Mouse (Mus musculus): Measurements from ENCODE around the gene Sgip1.

The Sgip1 gene

DNA sequence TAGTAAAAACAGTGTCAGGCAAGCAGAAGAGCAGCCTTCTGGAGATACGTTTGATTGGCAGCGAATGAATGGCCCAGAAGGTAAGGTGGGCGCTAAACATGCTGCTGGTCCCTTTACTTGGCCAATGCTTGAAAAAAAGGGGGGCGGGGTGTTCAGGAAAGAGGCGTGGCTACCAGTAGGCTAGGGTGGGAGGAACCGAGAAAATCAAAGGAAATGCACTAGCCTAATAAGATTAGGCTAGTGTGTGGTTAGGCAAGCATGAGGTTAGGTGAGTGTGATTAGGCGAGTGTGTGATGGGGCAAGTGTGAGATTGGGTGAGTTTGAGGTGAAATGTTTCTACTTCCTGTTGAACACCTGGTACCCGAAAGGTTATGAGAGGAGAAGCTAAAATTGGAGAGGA is at the start of gene Sgip1:
TSS of gene Sgip1 (plus strand) at position 11 of the 400 bp plus-strand sequence.
- DNase-seq, result no peak

DNA sequence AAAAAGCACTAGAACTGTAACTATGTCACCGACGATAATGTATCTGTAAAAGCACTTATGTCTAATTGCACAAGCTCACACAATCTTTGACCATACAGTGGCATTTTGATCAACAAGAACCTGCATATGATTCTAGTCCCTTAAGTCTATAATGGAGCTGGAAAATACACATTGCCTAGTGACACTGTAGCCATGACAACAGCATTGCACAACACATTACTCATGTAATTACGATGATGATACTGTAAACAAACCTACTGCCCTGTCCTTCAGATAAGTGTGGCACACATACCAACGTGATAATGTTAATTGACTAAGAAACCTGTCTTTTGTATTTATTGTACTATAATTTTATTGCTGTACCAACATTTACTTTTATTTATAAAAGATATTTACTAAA is 49.7 kb upstream of the Sgip1 start:
- DNase-seq, result no peak

DNA sequence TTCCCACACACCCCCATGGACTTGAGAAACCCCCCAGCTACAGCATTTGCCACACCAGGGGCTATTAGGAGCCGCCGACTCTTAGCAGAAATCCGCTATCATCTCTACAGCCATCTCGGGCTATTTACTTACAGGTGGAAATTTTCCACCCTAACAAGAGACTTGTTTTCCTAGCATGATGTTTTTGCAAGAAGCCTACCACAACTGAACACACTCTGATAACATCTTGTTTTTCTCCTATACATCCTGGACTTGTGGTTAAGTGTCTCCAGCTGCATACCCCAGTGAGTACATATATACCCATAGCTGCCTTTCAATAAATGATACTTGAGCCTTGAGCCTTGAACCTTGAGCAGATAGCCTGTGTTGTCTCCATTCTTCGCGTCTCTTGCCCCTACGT is 43.1 kb upstream of the Sgip1 start:
- DNase-seq, result no peak

DNA sequence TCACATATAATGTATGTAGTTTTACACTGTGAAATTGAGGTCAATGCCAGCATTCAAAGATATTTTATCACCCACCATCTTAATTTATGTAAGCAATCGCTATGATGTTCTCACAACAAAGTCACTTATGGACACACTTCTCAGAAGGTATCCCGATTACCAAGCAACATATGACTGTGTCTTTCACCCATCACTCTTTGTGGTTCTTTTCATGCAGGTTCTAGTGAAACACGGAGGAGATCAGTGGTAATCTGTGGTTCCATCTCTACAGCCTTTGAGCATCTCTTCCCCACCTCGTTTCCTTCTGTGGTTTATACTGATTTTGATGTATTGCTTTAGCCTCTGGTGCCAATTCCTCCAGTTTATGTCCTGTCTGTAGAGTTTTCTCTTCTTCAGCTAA is 29.4 kb upstream of the Sgip1 start:
- no peak for DNase-seq

DNA sequence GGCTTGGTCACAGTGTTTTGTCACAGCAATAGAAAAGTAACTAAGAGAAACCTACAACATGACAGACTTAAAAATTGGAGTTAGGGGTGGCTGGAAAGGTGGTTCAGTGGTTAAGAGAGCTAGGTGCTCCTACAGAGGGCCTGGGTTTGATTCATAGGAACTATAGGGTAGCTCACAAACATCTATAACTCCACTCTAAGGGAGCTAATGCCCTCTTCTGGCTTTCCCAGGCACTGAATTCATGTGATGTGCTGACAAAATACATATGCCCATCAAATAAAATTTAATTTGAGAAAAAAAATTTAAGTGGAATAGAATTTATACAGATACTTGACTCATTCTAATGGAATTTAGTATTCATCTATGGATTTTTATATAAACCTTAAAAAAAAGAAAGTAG is 25.6 kb upstream of the Sgip1 start:
- no peak for DNase-seq

DNA sequence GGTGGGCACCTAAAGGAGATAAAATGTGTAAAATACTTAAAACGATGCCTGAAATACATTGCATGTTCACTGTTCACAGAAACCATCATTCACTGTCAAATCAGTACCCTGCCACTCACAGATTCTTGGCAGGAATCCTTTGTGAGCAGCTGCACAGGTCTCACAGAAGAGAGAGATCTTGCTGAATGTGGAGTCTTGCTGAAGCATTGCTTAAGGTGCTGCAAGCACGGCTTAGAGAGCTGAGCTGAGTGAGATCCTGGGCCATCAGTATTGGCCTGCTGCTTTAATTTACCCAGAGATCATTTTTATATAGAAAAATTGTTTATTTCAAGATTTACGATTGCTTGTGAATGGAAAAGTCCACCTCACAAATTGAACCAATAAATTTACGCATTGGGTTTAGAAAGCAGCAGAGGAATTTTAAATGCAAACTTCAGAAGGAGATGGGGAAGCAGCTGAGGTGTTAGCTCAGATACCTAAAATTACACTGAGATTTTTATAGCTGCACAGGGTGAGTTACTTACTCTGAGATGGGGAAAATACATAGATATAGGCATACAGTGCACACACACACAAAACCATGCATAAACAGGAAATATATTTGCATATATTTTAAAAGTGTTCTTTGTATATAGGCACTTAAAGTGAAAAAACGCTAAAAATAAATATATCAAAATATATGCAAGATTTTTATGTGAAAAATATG is 23.8 kb upstream of the Sgip1 start:
- DNase-seq, result no peak

DNA sequence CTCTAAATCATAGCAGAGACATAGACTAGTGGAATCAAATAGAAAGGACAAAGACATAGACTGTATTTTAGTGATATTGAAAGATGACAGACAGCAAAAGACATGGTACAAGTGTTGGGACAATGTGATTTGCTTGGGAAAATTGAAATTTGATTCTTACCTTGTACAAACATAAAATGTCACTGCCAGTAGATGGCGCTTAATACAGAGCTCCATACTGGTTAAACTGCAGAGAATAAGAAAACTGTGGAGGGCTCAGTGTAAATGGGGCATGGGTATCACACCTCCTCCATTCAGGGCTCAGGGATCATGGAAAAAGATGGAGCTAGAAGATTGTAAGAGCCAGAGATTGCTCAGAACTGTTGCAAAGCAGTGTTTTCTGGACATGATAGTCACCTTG is 21.6 kb upstream of the Sgip1 start:
- no peak for DNase-seq

DNA sequence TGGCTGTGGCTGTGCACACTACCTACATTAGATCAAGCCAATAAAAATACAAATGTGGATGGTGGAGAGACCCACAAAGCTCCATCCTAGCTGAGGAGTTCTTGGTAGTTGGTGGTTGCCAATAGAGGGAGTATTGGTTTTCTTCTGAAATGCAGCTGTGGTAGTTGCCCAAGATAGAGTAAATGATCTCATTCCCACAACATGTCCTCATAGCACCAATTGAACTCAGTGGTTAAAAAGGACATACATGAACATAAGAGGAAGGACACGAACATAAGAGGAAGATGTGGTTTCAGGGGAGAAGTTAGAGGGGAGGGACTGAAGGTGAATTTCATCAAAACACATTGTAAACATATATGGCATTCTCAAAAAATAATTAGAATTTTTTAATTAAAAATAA is 21.1 kb upstream of the Sgip1 start:
- DNase-seq, result no peak

DNA sequence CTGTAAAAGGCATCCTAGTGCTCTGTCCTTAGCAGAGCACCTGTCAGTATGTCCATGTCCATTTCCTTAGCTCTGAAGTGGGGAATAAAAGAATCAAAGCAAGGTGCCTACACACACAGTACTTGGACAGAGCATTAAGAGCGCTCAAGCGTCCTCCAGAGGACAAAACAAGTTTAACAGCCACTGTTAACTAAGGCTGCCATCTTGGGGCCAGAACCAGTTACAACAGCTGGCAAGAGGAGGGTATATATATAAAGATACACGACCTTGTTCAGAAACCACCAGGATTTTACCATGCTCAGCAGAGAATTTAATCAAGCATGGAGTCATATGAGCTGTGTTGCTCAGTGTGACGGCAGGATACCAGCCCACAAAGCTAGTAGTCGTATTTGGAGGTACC is 16.7 kb upstream of the Sgip1 start:
- no peak for DNase-seq

DNA sequence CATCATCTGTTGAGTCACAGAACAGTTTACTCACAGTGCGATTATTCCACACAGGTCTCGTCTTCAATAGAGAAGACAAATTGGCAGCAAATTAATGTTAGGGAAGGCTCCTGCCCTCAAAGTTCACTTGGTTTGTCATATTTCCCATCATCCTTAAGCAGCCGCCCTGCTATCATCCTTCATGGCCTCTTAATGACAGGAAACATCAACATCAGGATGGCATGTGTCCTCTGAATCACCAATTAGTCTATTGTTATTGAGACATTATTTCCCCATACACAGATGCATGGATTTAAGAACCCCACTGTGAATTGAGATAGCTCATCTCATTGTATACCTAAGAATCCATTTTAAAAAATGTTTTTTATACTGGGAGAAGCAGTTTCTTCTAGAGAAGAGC is 10.1 kb upstream of the Sgip1 start:
- DNase-seq, result no peak

DNA sequence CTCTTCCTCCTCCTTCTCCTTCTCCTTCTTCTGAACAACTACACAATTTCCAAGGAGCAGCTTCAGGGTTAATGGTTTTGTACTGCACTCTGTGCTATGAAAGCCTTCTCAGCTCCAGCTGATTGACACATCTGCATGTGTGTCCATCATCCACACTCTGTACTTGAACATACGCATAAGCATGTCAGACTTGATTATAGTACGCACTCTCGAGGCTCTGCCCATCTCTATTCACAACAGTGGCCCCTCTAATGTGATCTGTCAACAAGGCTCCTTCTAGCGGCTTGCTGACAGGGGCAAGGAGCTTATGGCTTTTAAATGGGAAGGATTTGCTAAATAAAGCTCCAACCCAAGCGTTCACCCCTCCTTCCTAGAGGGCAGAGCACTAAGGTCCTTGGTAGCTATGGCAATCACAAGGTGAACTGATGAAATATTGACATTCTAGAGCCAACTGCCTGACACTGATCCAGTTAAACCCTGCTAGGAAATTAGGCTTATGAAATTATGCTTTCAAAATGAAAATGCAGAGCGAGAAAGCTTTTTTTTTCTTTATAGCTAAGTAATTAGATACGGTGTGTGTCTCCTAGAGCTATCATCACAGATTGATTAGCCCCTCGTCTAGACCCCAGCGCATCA is 7.0 kb upstream of the Sgip1 start:
- no peak for DNase-seq

DNA sequence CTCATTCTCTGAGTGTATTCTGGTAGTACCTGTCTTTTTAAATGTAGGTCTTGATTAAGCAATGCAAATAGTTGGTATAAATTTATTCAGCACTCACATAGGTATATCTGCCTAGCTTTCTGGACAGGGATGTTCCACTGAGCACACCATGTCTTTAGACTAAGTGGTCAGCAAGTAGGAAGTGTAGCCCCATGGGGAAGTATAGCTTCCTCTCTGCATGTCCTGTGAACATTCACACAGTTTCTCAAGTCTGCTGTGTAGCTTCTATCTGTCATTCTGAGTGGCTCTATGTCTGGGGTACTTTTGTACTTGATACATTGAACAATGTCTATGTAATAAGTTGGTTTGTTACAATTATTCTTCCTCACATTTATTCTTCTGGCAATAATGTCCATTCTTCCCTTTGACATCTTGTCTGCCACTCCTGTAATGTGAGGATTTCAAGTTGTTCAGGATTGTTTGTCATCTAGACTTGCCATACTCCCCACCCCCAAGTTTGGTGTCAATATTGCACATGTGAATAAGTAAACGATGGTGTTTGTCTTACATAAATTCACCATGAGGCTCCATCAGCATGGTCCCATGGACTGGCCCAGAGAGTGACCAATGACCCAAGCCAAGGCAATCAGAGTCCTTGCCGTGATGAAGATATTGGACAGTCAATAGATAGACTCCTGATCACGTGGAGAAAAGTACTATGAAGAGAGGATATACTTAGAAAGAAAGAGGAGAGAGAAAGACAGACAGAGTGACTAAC is 12.4 kb downstream of the Sgip1 start:
- DNase-seq, result no peak

DNA sequence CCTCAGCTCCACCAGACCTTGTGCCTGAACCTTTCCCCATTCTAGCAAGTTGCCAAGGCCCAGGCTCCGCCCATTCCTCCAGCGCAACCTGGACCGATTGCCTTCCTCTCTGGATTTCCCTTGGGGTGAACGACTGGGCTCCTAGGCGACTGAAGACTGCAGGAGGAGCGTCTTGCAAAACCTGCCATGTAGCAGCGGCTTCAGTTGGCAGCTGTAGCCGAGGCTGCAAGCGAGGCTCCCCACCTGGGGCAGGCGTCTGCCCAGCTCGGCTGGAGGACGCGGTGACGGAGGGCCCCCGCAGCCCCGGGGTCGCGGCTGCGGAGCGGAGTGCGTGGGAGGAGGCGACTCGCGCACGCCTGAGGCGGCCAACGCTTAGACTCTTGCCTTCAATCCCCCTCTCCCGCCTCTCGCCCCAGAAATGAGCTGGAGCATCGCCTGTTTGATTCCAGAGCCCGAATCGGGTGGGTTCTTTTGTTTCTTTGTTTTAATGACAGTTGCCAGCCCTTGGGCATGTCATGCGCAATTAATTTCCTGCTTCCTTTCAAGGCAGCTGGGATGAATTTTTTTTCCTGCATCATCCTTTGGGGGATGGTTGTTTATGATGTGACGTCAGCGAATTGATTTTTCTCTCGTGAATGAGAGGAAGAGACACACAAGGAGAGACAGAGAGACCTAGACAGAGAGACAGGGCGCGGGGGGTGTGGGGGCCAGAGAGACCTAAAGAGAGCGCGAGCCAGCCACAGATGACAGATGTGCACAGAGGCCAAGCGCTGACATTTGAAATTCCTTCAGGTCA is 18.2 kb downstream of the Sgip1 start:
- DNase-seq, result peak in 1 of 2 experiments; percentile 3

DNA sequence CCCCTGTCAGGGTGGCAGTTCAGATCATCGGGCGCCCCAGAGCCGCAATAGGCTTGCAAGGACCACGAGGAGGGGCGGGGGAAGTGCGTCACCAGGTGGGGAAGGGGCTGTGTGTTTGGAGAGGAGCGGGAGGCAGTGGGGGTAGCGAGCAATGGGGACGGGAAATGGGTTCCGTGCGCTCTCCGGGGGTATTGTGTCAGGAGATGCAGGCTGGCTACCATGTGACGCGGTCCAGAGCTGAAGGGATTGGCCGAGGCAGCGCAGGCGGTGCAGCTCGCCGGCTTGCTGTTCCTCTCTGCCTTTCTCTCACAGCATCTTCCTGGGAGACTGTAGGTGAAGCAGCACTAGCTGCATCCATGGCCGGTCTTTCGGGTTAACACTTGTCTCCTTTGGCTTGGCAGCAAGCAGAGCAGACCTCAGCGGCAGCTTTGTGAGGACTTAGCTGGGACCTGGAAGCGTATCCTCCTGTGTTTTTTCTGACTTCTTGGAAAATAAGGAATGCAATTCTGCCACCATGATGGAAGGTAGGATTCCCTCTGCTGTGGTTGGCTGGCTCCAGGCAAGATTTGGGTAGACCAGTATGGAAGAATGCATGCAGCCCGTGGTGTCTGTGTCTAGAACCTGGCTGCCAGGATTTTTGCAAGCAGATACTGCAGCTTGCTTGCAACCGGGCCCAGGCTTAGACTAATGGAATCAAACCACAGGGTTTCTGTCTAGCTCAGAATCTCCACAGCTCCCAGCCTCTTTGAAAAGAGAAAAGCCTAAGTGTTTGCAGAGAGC is 19.1 kb downstream of the Sgip1 start:
- DNase-seq, result peak in 1 of 2 experiments; percentile 1

DNA sequence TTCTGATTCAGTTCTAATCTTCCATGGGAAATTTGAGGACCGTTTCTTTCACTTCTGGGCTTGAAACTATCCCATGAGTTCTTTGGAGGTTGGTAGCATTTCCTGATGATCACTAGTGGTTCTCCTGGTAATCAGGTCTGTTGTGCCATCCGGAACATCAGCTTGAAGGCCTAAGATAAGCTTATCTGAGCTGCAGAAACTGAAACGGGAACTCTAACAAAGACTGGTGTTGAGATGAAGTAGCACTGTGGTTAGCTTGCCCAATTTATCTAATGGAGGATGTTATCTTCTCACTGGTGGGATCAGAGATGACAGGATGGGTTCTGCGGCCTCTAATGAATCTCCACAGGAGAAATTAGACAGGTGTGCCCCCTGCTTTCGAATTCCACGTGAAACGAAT is 21.0 kb downstream of the Sgip1 start:
- DNase-seq, result no peak

DNA sequence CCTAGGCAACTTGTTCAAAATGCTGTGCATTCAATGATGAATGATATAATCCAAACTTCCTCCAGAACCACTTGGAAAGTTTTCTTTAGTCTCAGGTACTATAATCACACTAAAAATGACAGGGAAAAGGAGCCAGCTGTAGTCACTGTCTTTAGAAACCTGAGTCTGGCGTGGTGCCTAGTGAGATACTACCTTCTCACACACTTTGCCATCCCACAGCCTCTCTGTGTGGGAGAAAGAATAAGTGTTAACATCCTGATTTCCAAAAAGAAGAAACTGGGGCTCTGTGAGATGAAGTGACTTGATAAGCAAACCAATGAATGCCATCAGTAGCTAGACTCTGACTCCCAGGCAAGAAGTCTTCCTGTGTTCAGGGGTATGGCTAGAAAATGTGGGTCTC is 28.0 kb downstream of the Sgip1 start:
- DNase-seq, result no peak

DNA sequence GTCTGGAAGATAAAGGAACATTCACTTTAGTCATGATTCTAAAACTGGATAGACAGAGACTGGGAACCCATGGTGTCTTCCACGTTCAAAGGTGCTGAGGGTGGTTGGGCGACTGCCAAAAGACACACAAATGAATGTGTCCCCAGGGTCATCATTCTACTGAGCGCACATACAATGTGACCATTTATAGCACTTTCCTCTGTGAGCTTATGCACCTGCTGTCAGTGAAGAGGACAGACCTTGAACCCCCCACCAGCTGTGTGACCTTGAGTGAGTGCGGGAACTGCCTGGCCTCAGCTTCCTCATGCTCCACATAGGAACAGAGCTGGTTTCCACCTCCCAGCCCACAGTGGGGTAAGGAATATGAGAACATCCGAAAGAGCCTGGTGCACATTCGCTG is 28.8 kb downstream of the Sgip1 start:
- no peak for DNase-seq

DNA sequence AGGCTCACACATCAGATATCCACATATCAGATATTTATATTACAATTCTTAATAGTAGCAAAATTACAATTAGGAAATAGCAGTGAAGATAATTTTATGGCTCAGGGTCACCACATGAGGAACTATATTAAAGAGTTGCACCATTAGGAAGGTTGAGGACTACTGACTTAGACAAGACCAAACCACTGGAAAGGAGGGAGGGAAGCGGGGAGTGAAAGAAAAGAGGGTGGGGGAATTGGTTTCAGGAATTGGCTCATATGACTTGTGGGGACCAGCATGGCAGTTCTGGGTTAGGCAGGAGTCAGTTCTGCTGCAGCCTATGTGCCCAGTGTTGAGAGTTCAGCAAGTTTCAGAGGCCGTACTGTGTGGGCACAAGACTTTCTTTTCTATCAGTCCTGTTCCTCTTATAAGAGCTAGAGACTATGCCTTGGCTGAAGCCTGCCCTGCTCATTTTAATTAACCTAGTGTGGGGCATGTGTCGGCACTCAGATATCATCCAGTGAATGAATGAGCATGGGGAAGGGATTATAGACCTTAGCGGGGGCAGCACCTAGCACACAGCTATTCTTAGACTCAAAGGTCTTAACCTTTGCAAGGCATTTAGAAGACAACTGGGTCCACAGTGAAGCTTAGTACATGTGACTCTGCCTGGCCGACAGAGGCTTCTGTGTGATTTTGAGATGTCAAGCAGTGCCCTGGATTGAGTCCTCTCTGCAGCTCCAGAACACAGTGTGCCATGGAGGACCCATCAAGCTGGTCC is 30.7 kb downstream of the Sgip1 start:
- DNase-seq, result no peak

DNA sequence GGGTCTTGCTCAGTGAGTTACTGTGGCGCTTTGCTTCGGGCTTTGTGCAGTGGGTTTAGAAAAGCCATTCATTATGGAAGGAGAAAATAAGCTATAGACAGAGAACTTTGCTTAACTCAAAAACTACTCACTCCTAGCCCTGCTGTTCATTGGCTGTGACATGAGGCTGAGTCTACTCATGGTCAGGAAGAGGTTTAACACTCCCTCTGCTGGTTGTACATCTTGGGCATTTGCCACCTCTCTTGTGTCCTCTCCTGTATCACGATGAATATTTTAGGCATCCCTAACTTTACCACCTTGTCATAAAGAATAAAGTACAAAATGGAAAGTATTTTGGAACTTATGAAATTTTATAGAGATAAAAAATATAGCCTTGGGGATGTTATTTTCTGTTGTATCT is 32.1 kb downstream of the Sgip1 start:
- DNase-seq, result no peak

DNA sequence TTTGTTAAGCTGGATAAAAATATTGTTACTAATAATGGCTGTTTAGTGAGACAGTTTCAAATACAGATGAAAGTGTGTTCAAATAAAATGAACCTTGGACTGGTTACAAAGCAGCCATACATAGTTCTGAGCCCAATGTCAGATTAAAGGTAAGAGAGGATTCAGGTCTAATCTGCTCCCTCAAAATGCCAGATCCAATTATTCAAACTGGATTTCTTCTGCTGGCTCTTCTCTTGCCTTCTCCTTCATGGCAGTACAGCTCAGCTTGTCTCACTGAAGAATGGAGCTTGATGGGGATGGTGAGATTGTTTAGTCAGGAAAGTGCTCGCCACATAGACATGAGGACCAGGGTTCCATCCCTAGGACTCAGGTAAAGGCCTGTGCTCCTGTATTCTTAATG is 32.7 kb downstream of the Sgip1 start:
- no peak for DNase-seq

DNA sequence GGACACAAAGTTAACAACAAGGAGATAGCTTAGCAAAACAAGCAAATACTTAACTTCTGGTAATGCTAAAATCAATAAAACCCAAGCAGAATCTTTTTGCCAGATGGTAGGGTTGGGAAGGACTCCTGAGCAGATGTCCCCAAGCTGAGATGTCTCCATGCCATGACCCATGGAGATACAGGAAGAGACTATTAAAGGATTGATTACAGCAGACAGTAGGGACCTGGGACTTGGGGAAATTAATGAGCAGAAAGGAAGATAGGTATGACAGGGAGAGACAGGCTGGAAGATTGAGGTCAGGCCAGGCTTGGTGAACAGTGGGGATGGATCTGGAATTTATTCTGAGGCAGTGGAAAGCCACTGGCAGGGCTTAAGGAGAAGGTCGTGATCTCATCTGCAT is 33.5 kb downstream of the Sgip1 start:
- DNase-seq, result no peak

Measured in kidney, adult 8-10 months (tissue).